Mouse (Mus musculus) embryonic facial prominence, embryonic 11.5 days (tissue): ENCODE results near the gene Crnkl1. TPM values are rescaled to one million over a fixed set of nuclear protein-coding genes. Genes with fewer than 3 reads are reported as not detected.
"Not testable (repeated sequence)": the region's sequence is repeated elsewhere in the genome, so short reads cannot be mapped to it uniquely, and the experiment has no call there.

Experiments used
- ATAC-seq: fragments of 200-750 bp; cut with Nextera tagmentation; replicated peaks from 2 replicates; pipeline ENCODE4 v1.8.0; 2017; ENCODE audit warnings: low read depth; ENCODE audit not compliant: insufficient number of reproducible peaks, low FRiP score, low TSS enrichment
- DNase-seq: peaks from one replicate; pipeline ENCODE4 v3.0.0-alpha.2; 2015; ENCODE audit warnings: low spot score
- H3K27ac ChIP-seq: fragments of 300-500 bp; sonication (generic); replicated peaks from 2 replicates; pipeline ENCODE4 v1.5.1; 2014; ENCODE audit warnings: mild to moderate bottlenecking, low read depth, low read length, control low read depth
- H3K27me3 ChIP-seq: fragments of 300-500 bp; sonication (generic); 2 replicates; pipeline ENCODE4 v1.6.1; 2014; ENCODE audit warnings: mild to moderate bottlenecking, low read length, moderate library complexity, mixed read lengths; ENCODE audit not compliant: control insufficient read depth, insufficient read depth
- H3K36me3 ChIP-seq: fragments of 300-500 bp; sonication (generic); replicated peaks from 2 replicates; pipeline ENCODE4 v1.6.1; 2014; ENCODE audit warnings: low read depth, mild to moderate bottlenecking, low read length, moderate library complexity, mixed read lengths; ENCODE audit not compliant: control insufficient read depth, insufficient read depth
- H3K4me1 ChIP-seq: fragments of 300-500 bp; sonication (generic); 2 replicates; pipeline ENCODE4 v1.6.1; 2014; ENCODE audit warnings: low read length, mixed read lengths; ENCODE audit not compliant: control insufficient read depth, insufficient read depth
- H3K4me2 ChIP-seq: fragments of 300-500 bp; sonication (generic); 2 replicates; pipeline ENCODE4 v1.6.1; 2014; ENCODE audit warnings: low read depth, mild to moderate bottlenecking, control low read depth, low read length, moderate library complexity
- H3K4me3 ChIP-seq: fragments of 300-500 bp; sonication (generic); 2 replicates; pipeline ENCODE4 v1.5.1; 2014; ENCODE audit warnings: low read depth, low read length, control low read depth
- H3K9ac ChIP-seq: fragments of 300-500 bp; sonication (generic); replicated peaks from 2 replicates; pipeline ENCODE4 v1.6.1; 2014; ENCODE audit warnings: mild to moderate bottlenecking, control low read depth, low read length
- H3K9me3 ChIP-seq: fragments of 300-500 bp; sonication (generic); replicated peaks from 2 replicates; pipeline ENCODE4 v1.6.1; 2016; ENCODE audit warnings: mild to moderate bottlenecking, low read length, inconsistent platforms, mixed read lengths; ENCODE audit not compliant: control insufficient read depth
- WGBS: fragments of 180-500 bp; shearing (Covaris S2); extraction: QIAGEN DNeasy Blood & Tissue Kit; methylation state at CpG from one replicate; pipeline ENCODE4 v1.1.7; 2014; 5-methylcytosine and 5-hydroxymethylcytosine counted together
- polyA plus RNA-seq: library from polyadenylated mRNA; unstranded; fragments of >200 nt; fragmentation: Nextera tagmentation; extraction: Ambion mirVana; gene quantifications from 2 replicates; pipeline ENCODE4 v1.2.1, GENCODE M21; 2014

Crnkl1 gene
- polyA plus RNA-seq, 1 experiment from 2014 or later = 50.6 TPM

- Histone ChIP-seq H3K4me3 (peak overlapping the region; percentile 96), H3K27ac (no peak overlapping the region), H3K27me3 (no peaks in the 10 kb centered on the region), H3K9ac (peak overlapping the region; percentile 94), H3K4me1 (no peaks in the 10 kb centered on the region; the same call in 1 of the 2 replicates), H3K36me3 (no peaks in the 10 kb centered on the region; the same call in 1 of the 2 replicates), H3K4me2 (peak overlapping the region; percentile 66), H3K9me3 (no peaks in the 10 kb centered on the region)
- DNase-seq = no peak
- WGBS = 34% methylated on average over 12 of the region's 12 CpGs
- no peak for ATAC-seq
Measured at GRCm38 (mm10) chr2:145903983-145904616, 30.7 kb downstream of the Crnkl1 start.

DNA sequence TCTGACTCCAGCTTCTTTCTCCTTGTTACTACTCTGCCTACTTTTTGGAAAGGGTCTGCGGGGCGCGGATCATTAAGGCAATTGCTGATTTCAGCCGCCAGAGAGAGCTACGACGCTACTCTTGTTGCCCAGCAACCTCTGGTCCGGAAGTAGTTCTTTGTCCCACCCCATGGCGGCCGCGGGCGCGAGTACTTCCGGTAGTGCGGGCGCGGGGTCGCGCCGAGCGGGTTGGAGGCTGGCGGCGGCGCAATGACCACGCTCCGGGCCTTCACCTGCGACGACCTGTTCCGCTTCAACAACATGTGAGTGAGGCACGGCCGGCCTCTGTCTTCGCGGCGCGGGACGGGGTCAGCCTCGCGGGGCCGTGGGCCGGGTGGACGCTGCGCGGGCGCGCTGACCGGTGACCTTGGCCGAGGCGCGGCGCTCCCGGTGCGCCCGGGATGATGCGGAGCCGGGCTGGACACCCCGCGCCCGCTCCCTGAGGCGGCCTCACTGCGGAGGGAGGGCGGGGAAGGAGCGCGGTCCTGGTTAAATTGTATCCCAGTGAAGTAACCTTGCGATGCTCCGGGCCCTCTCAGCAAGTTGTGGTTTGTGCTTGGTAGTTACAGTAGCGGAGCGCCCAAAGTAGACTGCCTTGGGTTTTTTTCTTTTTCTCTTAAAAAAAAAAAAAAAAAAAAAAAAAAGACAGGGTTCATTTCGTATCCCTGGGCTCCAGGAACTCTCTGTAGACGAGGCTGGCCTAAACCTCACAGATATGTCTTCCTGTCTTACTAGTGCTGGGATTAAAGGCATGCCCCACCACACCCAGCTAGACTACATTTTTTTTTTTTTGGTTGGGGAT, 31.5 kb downstream of the Crnkl1 start:
- WGBS = under 1% methylated on average over 66 of the region's 68 CpGs
- H3K4me2 ChIP-seq = peak overlapping the region; percentile 66
- ATAC-seq (peak; percentile 94), DNase-seq (peak; percentile 94)
- peak overlapping the region; percentile 96 for H3K4me3 ChIP-seq
- no peaks in the 10 kb centered on the region; the same call in 1 of the 2 replicates for H3K36me3 ChIP-seq
- no peaks in the 10 kb centered on the region; the same call in 1 of the 2 replicates for H3K4me1 ChIP-seq
- H3K27me3 ChIP-seq = no peaks in the 10 kb centered on the region
- no peaks in the 10 kb centered on the region for H3K9me3 ChIP-seq
- peak overlapping the region; percentile 94 for H3K9ac ChIP-seq
- peak overlapping the region; percentile 59; the same call in 1 of the 2 replicates for H3K27ac ChIP-seq

- Histone ChIP-seq H3K4me2 (no peak within 1 kb of the TSS), H3K9ac (no peak within 1 kb of the TSS), H3K4me1 (no peaks in the 10 kb centered on the region; the same call in 1 of the 2 replicates), H3K9me3 (no peaks in the 10 kb centered on the region), H3K27ac (no peak within 1 kb of the TSS), H3K36me3 (no peaks in the 10 kb centered on the region; the same call in 1 of the 2 replicates), H3K4me3 (peak within 1 kb of the TSS; percentile 96; the same call in 1 of the 2 replicates), H3K27me3 (no peaks in the 10 kb centered on the region)
- ATAC-seq (no peak), DNase-seq (no peak)
- WGBS = 84% methylated on average over 6 of the region's 6 CpGs
Measured at GRCm38 (mm10) chr2:145901861-145902260, 33.0 kb downstream of the Crnkl1 start, which contains the start of gene Naa20. Gene Naa20, plus strand, starts transcription at chr2:145902099.

GRCm38 (mm10) chr2:145900318-145900717, 34.5 kb downstream of the Crnkl1 start:
- H3K4me3 ChIP-seq, H3K27me3 ChIP-seq, DNase-seq, H3K9ac ChIP-seq, H3K4me2 ChIP-seq, H3K9me3 ChIP-seq, H3K36me3 ChIP-seq, ATAC-seq, H3K27ac ChIP-seq, H3K4me1 ChIP-seq: not testable (repeated sequence)
- WGBS = 68% methylated on average over 7 of the region's 8 CpGs

DNA sequence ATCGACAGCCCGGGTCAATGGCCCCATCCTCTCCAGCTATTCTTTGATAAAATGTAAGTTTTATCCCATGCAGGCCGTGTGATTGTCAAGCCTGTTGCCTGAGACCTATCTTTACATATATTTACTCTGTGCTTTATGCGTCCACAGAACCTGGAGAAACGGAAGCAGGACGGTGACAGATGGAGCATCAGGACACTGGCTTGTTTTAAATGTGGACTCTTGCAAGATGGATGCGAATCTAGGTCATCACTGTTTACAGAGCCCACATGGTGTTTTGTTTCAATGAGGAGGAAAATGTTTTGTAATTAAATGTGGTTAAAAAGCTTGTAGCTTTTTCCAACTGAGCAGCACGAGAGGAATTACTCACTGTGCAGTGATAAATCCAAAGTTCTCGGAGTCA, 36.7 kb downstream of the Crnkl1 start:
- H3K36me3 ChIP-seq = no peaks in the 10 kb centered on the region
- H3K27ac ChIP-seq = no peak overlapping the region
- 82% methylated on average over 9 of the region's 9 CpGs for WGBS
- H3K4me2 ChIP-seq = no peak overlapping the region
- no peaks in the 10 kb centered on the region for H3K9me3 ChIP-seq
- no peak for ATAC-seq
- no peak for DNase-seq
- H3K9ac ChIP-seq = no peak overlapping the region
- H3K4me1 ChIP-seq = no peaks in the 10 kb centered on the region
- no peak overlapping the region for H3K4me3 ChIP-seq
- no peaks in the 10 kb centered on the region for H3K27me3 ChIP-seq

GRCm38 (mm10) chr2:145893756-145894155, 41.1 kb downstream of the Crnkl1 start:
- Histone ChIP-seq H3K9ac (no peak overlapping the region), H3K4me1 (no peaks in the 10 kb centered on the region), H3K4me3 (no peak overlapping the region), H3K4me2 (no peak overlapping the region), H3K36me3 (no peaks in the 10 kb centered on the region), H3K27me3 (no peaks in the 10 kb centered on the region), H3K27ac (no peak overlapping the region), H3K9me3 (no peaks in the 10 kb centered on the region)
- DNase-seq (no peak), ATAC-seq (no peak)
- 96% methylated on average over 6 of the region's 6 CpGs for WGBS

- no peaks in the 10 kb centered on the region for H3K36me3 ChIP-seq
- no peaks in the 10 kb centered on the region for H3K27me3 ChIP-seq
- ATAC-seq (no peak), DNase-seq (no peak)
- H3K4me1 ChIP-seq = no peaks in the 10 kb centered on the region
- H3K4me3 ChIP-seq = no peak overlapping the region
- H3K9ac ChIP-seq = no peak overlapping the region
- no peak overlapping the region for H3K4me2 ChIP-seq
- no peaks in the 10 kb centered on the region for H3K9me3 ChIP-seq
- no peak overlapping the region for H3K27ac ChIP-seq
- 89% methylated on average over 2 of the region's 2 CpGs for WGBS
Measured at GRCm38 (mm10) chr2:145890571-145890970, 44.2 kb downstream of the Crnkl1 start.
